Mouse (Mus musculus) hindbrain, embryonic 15.5 days (tissue): ENCODE measurements around the gene Rasgrp3. TPM values are rescaled to one million over a fixed set of nuclear protein-coding genes. Genes with fewer than 3 reads are reported as not detected.

Source experiments
- ATAC-seq: fragments of 200-750 bp; cut with Nextera tagmentation; 2 replicates; pipeline ENCODE4 v1.8.0; 2017; ENCODE audit warnings: low read depth, moderate number of reproducible peaks, moderate TSS enrichment; ENCODE audit not compliant: low FRiP score
- H3K27ac ChIP-seq: fragments of 300-500 bp; sonication (generic); replicated peaks from 2 replicates; pipeline ENCODE4 v1.5.1; 2015; ENCODE audit warnings: mild to moderate bottlenecking, inconsistent platforms
- H3K27me3 ChIP-seq: fragments of 300-500 bp; sonication (generic); 2 replicates; pipeline ENCODE4 v1.6.1; 2015; ENCODE audit warnings: control low read depth, inconsistent platforms
- H3K36me3 ChIP-seq: fragments of 300-500 bp; sonication (generic); 2 replicates; pipeline ENCODE4 v1.6.1; 2015; ENCODE audit warnings: control low read depth, inconsistent platforms
- H3K4me1 ChIP-seq: fragments of 300-500 bp; sonication (generic); replicated peaks from 2 replicates; pipeline ENCODE4 v1.6.1; 2015; ENCODE audit warnings: control low read depth, inconsistent platforms
- H3K4me2 ChIP-seq: fragments of 300-500 bp; sonication (generic); 2 replicates; pipeline ENCODE4 v1.6.1; 2015; ENCODE audit warnings: moderate library complexity, mild to moderate bottlenecking, inconsistent platforms
- H3K4me3 ChIP-seq: fragments of 300-500 bp; sonication (generic); 2 replicates; pipeline ENCODE4 v1.5.1; 2015; ENCODE audit warnings: mild to moderate bottlenecking, inconsistent platforms
- H3K9ac ChIP-seq: fragments of 300-500 bp; sonication (generic); 2 replicates; pipeline ENCODE4 v1.6.1; 2015; ENCODE audit warnings: inconsistent platforms
- H3K9me3 ChIP-seq: fragments of 300-500 bp; sonication (generic); 2 replicates; pipeline ENCODE4 v1.6.1; 2016; ENCODE audit warnings: control low read depth, inconsistent platforms
- WGBS: fragments of 180-500 bp; shearing (Covaris S2); methylation state at CpG from one replicate; pipeline ENCODE4 v1.1.7; 2015; 5-methylcytosine and 5-hydroxymethylcytosine counted together
- polyA plus RNA-seq: library from polyadenylated mRNA; unstranded; fragments of >200 nt; fragmentation: Nextera tagmentation; extraction: Ambion mirVana; gene quantifications from 2 replicates; pipeline ENCODE4 v1.2.1, GENCODE M21; 2015

The Rasgrp3 gene
- polyA plus RNA-seq, 1 experiment from 2014 or later: 5.2 TPM

DNA sequence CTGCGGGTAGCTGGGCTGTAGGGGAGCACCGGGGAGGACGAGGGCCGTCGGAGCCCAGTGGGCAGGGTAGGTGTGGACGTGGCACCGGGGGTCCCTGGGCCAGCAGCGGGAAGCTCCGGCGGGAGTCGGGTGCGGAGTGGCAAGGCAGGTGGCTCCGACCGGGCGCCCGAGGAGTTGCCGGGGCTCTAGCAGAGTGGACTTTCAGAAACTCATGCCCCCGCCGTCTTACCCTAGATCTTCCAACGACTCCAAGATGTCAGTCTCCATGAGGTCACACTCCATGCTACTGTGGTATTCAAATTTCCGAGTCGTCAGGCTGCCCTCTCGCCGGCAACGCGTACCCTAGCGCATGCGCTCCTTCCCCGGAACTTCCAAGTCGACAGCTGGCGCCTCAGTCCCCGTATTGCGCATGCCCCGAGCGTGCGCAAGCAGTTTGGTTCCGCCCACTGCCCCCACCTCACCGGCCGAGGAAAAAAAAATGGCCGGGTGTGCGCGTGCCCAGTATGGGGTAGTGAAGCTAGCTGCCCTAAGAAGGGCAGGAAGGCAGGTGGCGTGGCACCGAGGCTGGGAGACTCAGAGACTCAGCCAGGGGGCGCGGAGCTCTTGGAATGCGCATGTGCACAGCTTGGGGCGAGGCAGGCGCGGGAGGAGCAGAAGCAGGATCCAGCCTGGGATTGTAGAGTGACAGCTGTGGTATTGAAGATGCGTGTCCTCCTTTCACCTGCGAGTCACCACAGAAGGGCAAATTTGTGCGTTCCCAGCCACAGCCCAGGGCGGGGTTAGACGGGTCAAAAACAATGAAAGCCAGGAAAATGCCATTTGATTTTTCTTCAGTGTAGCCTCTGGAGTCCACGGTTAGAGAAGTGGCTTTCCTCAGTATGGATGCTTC lies 116.1 kb downstream of the Rasgrp3 start, which contains the start of gene Fam98a:
Gene Fam98a (minus strand): TSS at position 435 of the 889 bp plus-strand sequence.
- Histone ChIP-seq H3K4me2 (peak within 1 kb of the TSS; percentile 68), H3K9me3 (no peaks in the 10 kb centered on the region), H3K27ac (peak within 1 kb of the TSS; percentile 66), H3K4me3 (peak within 1 kb of the TSS; percentile 78), H3K36me3 (peaks cover 6% of the 10 kb centered on the region), H3K27me3 (no peaks in the 10 kb centered on the region), H3K4me1 (peaks cover 16% of the 10 kb centered on the region), H3K9ac (peak within 1 kb of the TSS; percentile 73)
- WGBS: under 1% methylated on average over 56 of the region's 56 CpGs
- peak; percentile 99 for ATAC-seq

- no peak overlapping the region for H3K9ac ChIP-seq
- H3K36me3 ChIP-seq: no peaks in the 10 kb centered on the region
- H3K27me3 ChIP-seq: no peaks in the 10 kb centered on the region
- no peak for ATAC-seq
- H3K27ac ChIP-seq: no peak overlapping the region
- H3K9me3 ChIP-seq: no peaks in the 10 kb centered on the region
- no peak overlapping the region for H3K4me2 ChIP-seq
- H3K4me1 ChIP-seq: no peaks in the 10 kb centered on the region
- no peak overlapping the region for H3K4me3 ChIP-seq
- 22% methylated on average over 3 of the region's 3 CpGs for WGBS
These were observed 121.3 kb downstream of the Rasgrp3 start for GRCm38 (mm10) chr17:75557031-75557430.

GRCm38 (mm10) chr17:75558041-75558440 lies 122.3 kb downstream of the Rasgrp3 start:
- no peaks in the 10 kb centered on the region for H3K27me3 ChIP-seq
- no peak overlapping the region for H3K27ac ChIP-seq
- H3K4me3 ChIP-seq: no peak overlapping the region
- no peaks in the 10 kb centered on the region for H3K9me3 ChIP-seq
- no peak for ATAC-seq
- no peaks in the 10 kb centered on the region for H3K4me1 ChIP-seq
- H3K9ac ChIP-seq: no peak overlapping the region
- WGBS: 93% methylated on average over 2 of the region's 2 CpGs
- H3K36me3 ChIP-seq: no peaks in the 10 kb centered on the region
- H3K4me2 ChIP-seq: no peak overlapping the region

- Histone ChIP-seq H3K4me1 (no peaks in the 10 kb centered on the region), H3K36me3 (no peaks in the 10 kb centered on the region), H3K4me2 (no peak overlapping the region), H3K27me3 (no peaks in the 10 kb centered on the region), H3K4me3 (no peak overlapping the region), H3K9me3 (no peaks in the 10 kb centered on the region), H3K27ac (no peak overlapping the region), H3K9ac (no peak overlapping the region)
- ATAC-seq: no peak
- WGBS: 64% methylated on average over 7 of the region's 7 CpGs
These were observed 139.9 kb downstream of the Rasgrp3 start for GRCm38 (mm10) chr17:75575608-75576007.

Other genes with a start within 250 kb of the Rasgrp3 start
- gene Fam98a, start 116.0 kb downstream of the Rasgrp3 start, polyA plus RNA-seq: 26.5 and 29.8 TPM in 2 replicates